Mouse (Mus musculus): ENCODE data around the gene Reep3. TPM values are rescaled to one million over a fixed set of nuclear protein-coding genes. Genes with fewer than 3 reads are reported as not detected.

Gene Reep3
- polyA plus RNA-seq, 1 experiment from 2014 or later: 36.2 TPM

DNA sequence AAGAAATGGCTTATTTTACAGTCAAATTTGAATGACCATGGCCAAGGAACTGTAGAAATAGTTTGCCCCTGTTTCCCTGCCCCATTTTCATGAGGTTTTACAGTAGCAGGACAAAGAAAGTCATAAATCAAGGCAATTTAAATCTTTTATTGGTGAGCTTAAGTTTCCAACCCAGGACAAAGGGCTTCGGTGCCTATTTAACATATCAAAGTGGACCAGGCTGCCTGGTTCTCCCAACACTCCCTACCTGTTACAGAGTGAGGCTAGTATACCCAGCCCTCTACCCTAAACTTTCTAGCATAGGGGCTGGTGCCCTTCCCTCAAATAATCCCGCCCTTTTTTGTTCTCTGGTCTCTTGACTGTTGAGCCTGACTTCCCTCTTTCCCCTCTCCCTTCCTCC lies 127.2 kb downstream of the Reep3 start:
- no peak for ATAC-seq (ENCODE audit: low FRiP score, low read depth)
- Histone ChIP-seq H3K27me3 (no peaks in the 10 kb centered on the region), H3K27ac (replicated peaks) (no peak overlapping the region), H3K4me1 (replicated peaks) (no peaks in the 10 kb centered on the region), H3K36me3 (no peaks in the 10 kb centered on the region), H3K4me3 (no peak overlapping the region), H3K9me3 (no peaks in the 10 kb centered on the region), H3K9ac (no peak overlapping the region), H3K4me2 (no peak overlapping the region)
- WGBS: 36% methylated on average over 2 of the region's 2 CpGs

DNA sequence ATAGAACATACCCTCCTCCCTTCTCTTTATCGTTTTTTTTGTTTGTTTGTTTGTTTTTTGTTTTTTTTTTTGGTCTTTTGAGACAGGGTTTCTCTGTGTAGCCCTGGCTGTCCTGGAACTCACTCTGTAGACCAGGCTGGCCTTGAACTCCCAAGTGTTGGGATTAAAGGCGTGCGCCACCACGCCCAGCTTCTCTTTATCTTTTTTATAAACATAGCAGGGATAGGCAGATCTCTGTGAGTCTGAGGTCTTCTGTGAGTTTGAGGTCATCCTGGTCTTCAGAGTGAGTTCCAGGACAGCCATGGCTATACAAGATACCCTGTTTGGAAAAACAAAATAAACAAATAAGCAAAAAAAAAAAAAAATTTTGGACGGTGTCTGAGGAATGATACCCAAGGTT lies 127.7 kb downstream of the Reep3 start:
- Histone ChIP-seq H3K9ac (no peak overlapping the region), H3K9me3 (no peaks in the 10 kb centered on the region), H3K4me3 (no peak overlapping the region), H3K36me3 (no peaks in the 10 kb centered on the region), H3K4me1 (replicated peaks) (no peaks in the 10 kb centered on the region), H3K27me3 (no peaks in the 10 kb centered on the region), H3K27ac (replicated peaks) (no peak overlapping the region), H3K4me2 (no peak overlapping the region)
- no peak for ATAC-seq (ENCODE audit: low FRiP score, low read depth)
- 74% methylated on average over 5 of the region's 5 CpGs for WGBS

DNA sequence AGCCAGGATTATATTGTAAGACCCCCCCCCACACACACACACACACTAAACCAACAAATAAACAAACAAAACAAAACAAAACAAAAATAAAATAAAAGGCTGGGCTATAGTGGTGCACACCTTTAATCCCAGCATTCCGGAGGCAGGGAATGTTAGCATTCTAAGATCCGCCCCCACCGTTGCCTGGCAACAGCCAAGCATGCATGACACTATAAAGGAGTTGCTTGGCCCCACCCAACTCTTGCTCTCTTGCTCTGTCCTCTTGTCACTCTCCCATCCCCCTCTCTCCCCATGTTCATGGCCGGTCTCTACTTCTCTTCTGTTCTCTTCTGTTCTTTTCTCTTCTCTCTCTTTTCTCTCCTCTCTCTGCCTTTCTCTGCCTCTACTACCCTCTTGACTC lies 128.2 kb downstream of the Reep3 start:
- H3K27ac ChIP-seq (replicated peaks): no peak overlapping the region
- WGBS: 11% methylated on average over 4 of the region's 4 CpGs

DNA sequence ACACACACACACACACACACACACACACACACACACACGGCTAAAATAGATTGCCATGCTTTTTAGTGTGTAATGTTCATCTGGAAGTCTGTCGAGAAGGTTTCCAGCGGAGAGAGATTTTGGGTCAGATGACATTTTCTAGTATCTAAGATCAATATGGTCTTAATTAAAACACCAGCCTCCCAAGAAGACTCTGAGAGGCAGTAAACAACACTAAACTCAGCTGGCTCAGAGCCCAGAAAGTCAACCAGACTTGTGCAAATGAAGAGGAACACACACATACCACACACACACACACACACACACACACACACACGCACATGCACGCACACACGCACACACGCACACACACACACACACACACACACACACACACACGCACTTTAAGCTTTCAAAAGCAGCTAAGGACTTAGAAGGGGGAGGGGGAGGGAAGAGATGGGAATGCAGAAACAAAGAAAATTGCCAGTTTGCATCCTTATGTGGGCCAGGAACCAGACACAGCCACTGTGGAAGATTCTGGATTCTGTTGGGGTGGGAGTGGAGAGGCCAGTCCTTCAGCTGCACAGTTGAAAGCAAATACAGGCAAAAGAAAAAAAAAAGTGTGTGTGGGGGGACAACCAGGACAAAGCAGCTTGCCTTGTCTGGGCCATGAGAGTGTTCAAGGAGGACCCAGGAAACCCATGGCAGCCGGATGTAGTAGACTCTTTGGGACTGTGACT lies 130.2 kb downstream of the Reep3 start:
- no peak overlapping the region for H3K9ac ChIP-seq
- H3K27me3 ChIP-seq: no peaks in the 10 kb centered on the region
- H3K4me3 ChIP-seq: no peak overlapping the region
- H3K4me1 ChIP-seq (replicated peaks): no peaks in the 10 kb centered on the region
- no peaks in the 10 kb centered on the region for H3K36me3 ChIP-seq
- no peak overlapping the region for H3K4me2 ChIP-seq
- H3K27ac ChIP-seq (replicated peaks): no peak overlapping the region
- WGBS: 72% methylated on average over 7 of the region's 9 CpGs
- no peak for ATAC-seq (ENCODE audit: low FRiP score, low read depth)
- H3K9me3 ChIP-seq: no peaks in the 10 kb centered on the region

More for the DNA sequence above, 128.2 kb downstream of the Reep3 start:
- H3K9ac ChIP-seq: no peak overlapping the region
- H3K4me3 ChIP-seq: no peak overlapping the region
- ATAC-seq (ENCODE audit: low FRiP score, low read depth): no peak
- no peaks in the 10 kb centered on the region for H3K36me3 ChIP-seq
- H3K9me3 ChIP-seq: no peaks in the 10 kb centered on the region
- no peaks in the 10 kb centered on the region for H3K4me1 ChIP-seq (replicated peaks)
- H3K27me3 ChIP-seq: no peaks in the 10 kb centered on the region
- H3K4me2 ChIP-seq: no peak overlapping the region

DNA sequence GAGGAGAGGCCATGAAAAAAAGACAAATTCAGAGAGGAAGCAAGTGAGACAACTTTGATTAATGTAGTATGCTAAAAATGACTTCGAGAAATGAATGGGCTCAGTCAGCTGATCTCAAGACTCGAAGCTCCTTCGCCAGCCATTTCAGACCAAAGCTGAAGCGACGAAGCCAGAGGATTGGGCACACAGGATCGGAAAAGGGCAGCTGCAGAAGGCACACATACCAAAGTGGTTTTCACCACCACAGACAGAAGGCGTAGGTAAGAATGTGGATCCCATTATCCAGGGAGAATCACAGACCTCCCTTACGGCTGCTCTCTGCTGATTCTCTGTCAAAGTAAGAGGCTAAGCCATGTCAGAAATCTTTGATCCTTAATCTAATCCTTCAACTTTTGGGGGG lies 136.6 kb downstream of the Reep3 start:
- Histone ChIP-seq H3K36me3 (no peaks in the 10 kb centered on the region), H3K4me2 (no peak overlapping the region), H3K9me3 (no peaks in the 10 kb centered on the region), H3K4me1 (replicated peaks) (no peaks in the 10 kb centered on the region), H3K27ac (replicated peaks) (no peak overlapping the region), H3K27me3 (0 out of 2 replicates have a peak, but pooled peaks cover 2% of the 10 kb centered on the region), H3K4me3 (no peak overlapping the region), H3K9ac (no peak overlapping the region)
- no peak for ATAC-seq (ENCODE audit: low FRiP score, low read depth)
- 81% methylated on average over 8 of the region's 8 CpGs for WGBS

Other genes starting within 250 kb of the Reep3 start
- 51.0 and 53.9 TPM in 2 replicates for gene Jmjd1c, start 820 bp downstream of the Reep3 start, polyA plus RNA-seq (2015; fragmentation: Nextera tagmentation; extraction: Ambion mirVana)
- 36.3 and 37.7 TPM in 2 replicates for gene Nrbf2, start 188.4 kb upstream of the Reep3 start, polyA plus RNA-seq (2015; fragmentation: Nextera tagmentation; extraction: Ambion mirVana)